Mouse (Mus musculus): ENCODE measurements at regions not wholly inside any gene's neighbourhood (a gene's known extent, or its start where the extent isn't known, plus 50 kb on each side); places are given as distances from the start of the nearest gene placed in this dataset.
A peak's percentile ranks its signal among the peaks of the same experiment; 100 is the strongest.

- TF ChIP-seq CTCF (IDR thresholded peaks at IDR 0.05; ENCODE audit: low read depth) = no peak
- no peaks in the 10 kb centered on the region for H3K9me3 ChIP-seq (ENCODE audit: low read length)
- no peak overlapping the region for H3K4me3 ChIP-seq (ENCODE audit: low read depth, low read length)
- no peaks in the 10 kb centered on the region for H3K27me3 ChIP-seq (ENCODE audit: insufficient read depth, low read length)
- DNase-seq (peak; percentile 73), ATAC-seq (peak; percentile 56)
- H3K27ac ChIP-seq (ENCODE audit: low read depth, low read length) = no peak overlapping the region
- H3K4me2 ChIP-seq (ENCODE audit: low read depth) = no peak overlapping the region
- no peaks in the 10 kb centered on the region for H3K36me3 ChIP-seq (ENCODE audit: insufficient read depth)
- H3K4me1 ChIP-seq (ENCODE audit: insufficient read depth) = peaks cover 5% of the 10 kb centered on the region; the same call in 1 of the 2 replicates
- WGBS = 50% methylated on average over 2 of the region's 2 CpGs
- no peak overlapping the region for H3K9ac ChIP-seq
Observed at GRCm38 (mm10) chr9:23576314-23576713, 353.4 kb downstream of the Bmper start.

GRCm38 (mm10) chr9:23580155-23580554 is 357.3 kb downstream of the Bmper start:
- Histone ChIP-seq H3K27me3 (ENCODE audit: insufficient read depth, low read length) (no peaks in the 10 kb centered on the region), H3K27ac (ENCODE audit: low read depth, low read length) (no peak overlapping the region; the same call in 1 of the 2 replicates), H3K9me3 (ENCODE audit: low read length) (no peaks in the 10 kb centered on the region), H3K36me3 (ENCODE audit: insufficient read depth) (no peaks in the 10 kb centered on the region), H3K9ac (no peak overlapping the region), H3K4me3 (ENCODE audit: low read depth, low read length) (no peak overlapping the region), H3K4me2 (ENCODE audit: low read depth) (no peak overlapping the region), H3K4me1 (ENCODE audit: insufficient read depth) (peaks cover 10% of the 10 kb centered on the region; the same call in 1 of the 2 replicates)
- TF ChIP-seq CTCF (IDR thresholded peaks at IDR 0.05; ENCODE audit: low read depth) = no peak
- ATAC-seq = peak; percentile 65
- peak; percentile 84 for DNase-seq
- 29% methylated on average over 6 of the region's 6 CpGs for WGBS

- DNase-seq (peak; percentile 95), ATAC-seq (peak; percentile 87)
- Histone ChIP-seq H3K4me1 (ENCODE audit: insufficient read depth) (peaks cover 10% of the 10 kb centered on the region; the same call in 1 of the 2 replicates), H3K4me2 (ENCODE audit: low read depth) (no peak overlapping the region), H3K27me3 (ENCODE audit: insufficient read depth, low read length) (no peaks in the 10 kb centered on the region), H3K9ac (no peak overlapping the region), H3K9me3 (ENCODE audit: low read length) (no peaks in the 10 kb centered on the region), H3K4me3 (ENCODE audit: low read depth, low read length) (no peak overlapping the region), H3K36me3 (ENCODE audit: insufficient read depth) (no peaks in the 10 kb centered on the region), H3K27ac (ENCODE audit: low read depth, low read length) (peak overlapping the region; percentile 42)
- TF ChIP-seq CTCF (IDR thresholded peaks at IDR 0.05; ENCODE audit: low read depth) = peak; percentile 92
- 6% methylated on average over 6 of the region's 6 CpGs for WGBS
Observed at GRCm38 (mm10) chr9:23581039-23581606, 358.2 kb downstream of the Bmper start.

- H3K27ac ChIP-seq (ENCODE audit: low read depth, low read length) = no peak overlapping the region
- no peaks in the 10 kb centered on the region for H3K36me3 ChIP-seq (ENCODE audit: insufficient read depth)
- DNase-seq = no peak
- no peaks in the 10 kb centered on the region for H3K9me3 ChIP-seq (ENCODE audit: low read length)
- peaks cover 6% of the 10 kb centered on the region; the same call in 1 of the 2 replicates for H3K4me1 ChIP-seq (ENCODE audit: insufficient read depth)
- no peak overlapping the region for H3K9ac ChIP-seq
- H3K4me2 ChIP-seq (ENCODE audit: low read depth) = no peak overlapping the region
- H3K27me3 ChIP-seq (ENCODE audit: insufficient read depth, low read length) = no peaks in the 10 kb centered on the region
- no peak for ATAC-seq
- no peak overlapping the region for H3K4me3 ChIP-seq (ENCODE audit: low read depth, low read length)
- TF ChIP-seq CTCF (IDR thresholded peaks at IDR 0.05; ENCODE audit: low read depth) = no peak
Observed at GRCm38 (mm10) chr9:23584561-23584960, 361.7 kb downstream of the Bmper start.

GRCm38 (mm10) chr9:23589024-23589423 is 366.1 kb downstream of the Bmper start:
- ATAC-seq (no peak), DNase-seq (no peak)
- no peak overlapping the region for H3K9ac ChIP-seq
- H3K36me3 ChIP-seq (ENCODE audit: insufficient read depth) = no peaks in the 10 kb centered on the region
- no peak overlapping the region for H3K4me2 ChIP-seq (ENCODE audit: low read depth)
- no peak for TF ChIP-seq CTCF (IDR thresholded peaks at IDR 0.05; ENCODE audit: low read depth)
- H3K4me3 ChIP-seq (ENCODE audit: low read depth, low read length) = no peak overlapping the region
- no peaks in the 10 kb centered on the region for H3K9me3 ChIP-seq (ENCODE audit: low read length)
- H3K27ac ChIP-seq (ENCODE audit: low read depth, low read length) = no peak overlapping the region
- WGBS = 29% methylated on average over 2 of the region's 2 CpGs
- H3K27me3 ChIP-seq (ENCODE audit: insufficient read depth, low read length) = no peaks in the 10 kb centered on the region
- H3K4me1 ChIP-seq (ENCODE audit: insufficient read depth) = no peaks in the 10 kb centered on the region

GRCm38 (mm10) chr9:23591906-23592305 is 369.0 kb downstream of the Bmper start:
- no peaks in the 10 kb centered on the region for H3K9me3 ChIP-seq (ENCODE audit: low read length)
- no peaks in the 10 kb centered on the region for H3K27me3 ChIP-seq (ENCODE audit: insufficient read depth, low read length)
- H3K27ac ChIP-seq (ENCODE audit: low read depth, low read length) = no peak overlapping the region
- H3K9ac ChIP-seq = no peak overlapping the region
- H3K36me3 ChIP-seq (ENCODE audit: insufficient read depth) = no peaks in the 10 kb centered on the region
- no peaks in the 10 kb centered on the region for H3K4me1 ChIP-seq (ENCODE audit: insufficient read depth)
- peak; percentile 29 for DNase-seq
- no peak for ATAC-seq
- no peak overlapping the region for H3K4me3 ChIP-seq (ENCODE audit: low read depth, low read length)
- no peak for TF ChIP-seq CTCF (IDR thresholded peaks at IDR 0.05; ENCODE audit: low read depth)
- H3K4me2 ChIP-seq (ENCODE audit: low read depth) = no peak overlapping the region

GRCm38 (mm10) chr9:23600623-23601022 is 377.7 kb downstream of the Bmper start:
- no peak overlapping the region for H3K4me3 ChIP-seq (ENCODE audit: low read depth, low read length)
- TF ChIP-seq CTCF (IDR thresholded peaks at IDR 0.05; ENCODE audit: low read depth) = no peak
- ATAC-seq (no peak), DNase-seq (no peak)
- H3K27ac ChIP-seq (ENCODE audit: low read depth, low read length) = no peak overlapping the region
- WGBS = 100% methylated on average over 2 of the region's 2 CpGs
- no peak overlapping the region for H3K4me2 ChIP-seq (ENCODE audit: low read depth)
- H3K9me3 ChIP-seq (ENCODE audit: low read length) = no peaks in the 10 kb centered on the region
- H3K4me1 ChIP-seq (ENCODE audit: insufficient read depth) = no peaks in the 10 kb centered on the region
- no peaks in the 10 kb centered on the region for H3K36me3 ChIP-seq (ENCODE audit: insufficient read depth)
- no peak overlapping the region for H3K9ac ChIP-seq
- H3K27me3 ChIP-seq (ENCODE audit: insufficient read depth, low read length) = no peaks in the 10 kb centered on the region
